Mouse (Mus musculus): ENCODE measurements around the gene Itm2b. TPM values are rescaled to one million over a fixed set of nuclear protein-coding genes. Genes with fewer than 3 reads are reported as not detected.

Gene Itm2b
- polyA plus RNA-seq, 1 experiment from 2014 or later: 883 TPM

DNA sequence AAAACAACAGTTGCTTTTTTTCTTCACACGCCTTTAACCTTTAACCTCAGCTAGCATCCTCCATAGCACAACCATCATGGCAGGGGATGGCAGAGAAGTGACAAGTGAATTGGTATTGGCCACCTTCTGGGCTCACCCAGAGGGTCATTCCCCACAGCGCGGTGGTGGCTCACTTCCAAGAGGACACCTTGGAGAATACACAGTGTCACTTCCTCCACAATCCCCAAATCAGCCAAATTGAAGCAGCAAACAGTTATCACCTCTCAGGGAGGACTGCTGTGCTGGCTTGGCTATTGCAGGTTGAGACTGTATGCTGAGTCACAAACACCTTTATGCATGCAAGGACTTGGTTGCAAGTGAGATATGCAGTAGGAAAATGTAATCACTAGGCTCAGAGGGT is 18.9 kb upstream of the Itm2b start:
- no peaks in the 10 kb centered on the region for H3K9me3 ChIP-seq (ENCODE audit: control insufficient read depth, low read length)

DNA sequence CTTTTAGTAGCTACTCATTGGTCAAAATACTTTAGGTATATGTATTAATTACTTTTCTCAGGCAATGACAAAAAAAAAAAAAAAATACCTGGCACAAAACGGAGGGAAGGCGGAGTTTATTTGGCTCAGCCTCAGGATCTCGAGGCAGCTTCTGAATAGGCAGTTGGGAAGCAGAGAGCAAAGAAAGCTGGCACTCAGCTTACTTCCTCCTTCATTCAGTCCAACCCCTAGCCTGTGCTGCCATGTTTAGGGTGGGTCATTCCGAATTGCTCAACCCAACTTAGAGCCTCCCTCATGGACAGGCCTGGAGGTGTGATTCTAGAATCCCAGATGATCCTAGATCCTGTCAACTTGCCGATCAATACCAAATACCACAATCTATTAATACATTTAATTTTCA is 18.3 kb upstream of the Itm2b start:
- no peak for ATAC-seq (ENCODE audit: insufficient number of reproducible peaks, insufficient read depth, low FRiP score, low read depth)
- H3K9me3 ChIP-seq (ENCODE audit: control insufficient read depth, low read length): no peaks in the 10 kb centered on the region
- H3K27ac ChIP-seq (replicated peaks in 1 of 2; ENCODE audit: control insufficient read depth in 1 of 2, insufficient read depth in 1 of 2, low read depth in 2 of 2, low read length in 2 of 2): no peak overlapping the region
- no peak overlapping the region for H3K4me3 ChIP-seq (ENCODE audit: control insufficient read depth in 1 of 2, insufficient read depth in 1 of 2, low read depth in 1 of 2, low read length in 2 of 2)
- H3K36me3 ChIP-seq (ENCODE audit: control insufficient read depth, insufficient read depth, low read length): no peaks in the 10 kb centered on the region
- peaks cover 11% of the 10 kb centered on the region in 2 experiments for H3K4me1 ChIP-seq (ENCODE audit: control insufficient read depth in 2 of 2, insufficient read depth in 2 of 2, low read length in 2 of 2)
- H3K9ac ChIP-seq (ENCODE audit: low read length): no peak overlapping the region
- WGBS: 72% methylated on average over 5 of the region's 5 CpGs
- no peaks in the 10 kb centered on the region for H3K27me3 ChIP-seq (ENCODE audit: control insufficient read depth, insufficient read depth, low read length)
- H3K4me2 ChIP-seq (ENCODE audit: low read length): no peak overlapping the region

More for the DNA sequence above, 18.9 kb upstream of the Itm2b start:
- no peak overlapping the region for H3K9ac ChIP-seq (ENCODE audit: low read length)
- H3K4me2 ChIP-seq (ENCODE audit: low read length): no peak overlapping the region
- 48% methylated on average over 3 of the region's 3 CpGs for WGBS
- no peaks in the 10 kb centered on the region for H3K36me3 ChIP-seq (ENCODE audit: control insufficient read depth, insufficient read depth, low read length)
- H3K4me3 ChIP-seq (ENCODE audit: control insufficient read depth in 1 of 2, insufficient read depth in 1 of 2, low read depth in 1 of 2, low read length in 2 of 2): no peak overlapping the region
- no peaks in the 10 kb centered on the region for H3K27me3 ChIP-seq (ENCODE audit: control insufficient read depth, insufficient read depth, low read length)
- H3K4me1 ChIP-seq (ENCODE audit: control insufficient read depth in 2 of 2, insufficient read depth in 2 of 2, low read length in 2 of 2): peaks cover 8 to 11% of the 10 kb centered on the region in 2 experiments
- no peak for ATAC-seq (ENCODE audit: insufficient number of reproducible peaks, insufficient read depth, low FRiP score, low read depth)
- H3K27ac ChIP-seq (replicated peaks in 1 of 2; ENCODE audit: control insufficient read depth in 1 of 2, insufficient read depth in 1 of 2, low read depth in 2 of 2, low read length in 2 of 2): no peak overlapping the region

- WGBS: 79% methylated on average over 11 of the region's 11 CpGs
Measured at GRCm38 (mm10) chr14:73402296-73403035, 17.4 kb upstream of the Itm2b start.

DNA sequence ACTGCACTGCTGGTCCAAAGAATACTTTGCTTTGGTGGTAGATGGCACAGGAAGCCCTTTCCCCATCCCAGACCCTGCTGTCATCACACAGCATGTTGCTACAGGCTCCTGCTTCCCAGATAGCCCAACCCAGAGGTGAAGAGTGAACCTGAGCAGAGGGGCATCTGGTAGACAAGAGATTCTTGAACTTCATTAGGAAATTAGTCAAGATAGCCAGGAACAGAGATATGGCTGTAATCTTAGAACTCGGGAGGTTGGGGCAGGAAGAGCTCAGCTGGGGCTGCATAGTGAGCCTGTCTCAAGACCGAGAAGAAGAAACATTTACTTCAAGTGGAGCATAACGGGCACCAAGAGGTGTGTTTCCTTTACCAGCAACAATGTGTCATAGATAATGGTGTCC is 16.3 kb upstream of the Itm2b start:
- peaks cover 14 to 17% of the 10 kb centered on the region in 2 experiments for H3K4me1 ChIP-seq (ENCODE audit: control insufficient read depth in 2 of 2, insufficient read depth in 2 of 2, low read length in 2 of 2)
- 16% methylated on average over 3 of the region's 3 CpGs for whole genome bisulfite sequencing
- H3K9ac ChIP-seq (ENCODE audit: low read length): no peak overlapping the region
- no peak; the same call in 1 of the 2 replicates for ATAC-seq (ENCODE audit: insufficient number of reproducible peaks, insufficient read depth, low FRiP score, low read depth)
- no peaks in the 10 kb centered on the region for H3K9me3 ChIP-seq (ENCODE audit: control insufficient read depth, low read length)
- H3K36me3 ChIP-seq (ENCODE audit: control insufficient read depth, insufficient read depth, low read length): no peaks in the 10 kb centered on the region
- no peak overlapping the region for H3K4me2 ChIP-seq (ENCODE audit: low read length)
- no peaks in the 10 kb centered on the region for H3K27me3 ChIP-seq (ENCODE audit: control insufficient read depth, insufficient read depth, low read length)
- H3K27ac ChIP-seq (replicated peaks in 1 of 2; ENCODE audit: control insufficient read depth in 1 of 2, insufficient read depth in 1 of 2, low read depth in 2 of 2, low read length in 2 of 2): peak overlapping the region in 1 of 2 experiments; percentile 5; a peak in 1 of 4 replicates
- H3K4me3 ChIP-seq (ENCODE audit: control insufficient read depth in 1 of 2, insufficient read depth in 1 of 2, low read depth in 1 of 2, low read length in 2 of 2): no peak overlapping the region

More at GRCm38 (mm10) chr14:73402296-73403035, 17.4 kb upstream of the Itm2b start:
- Histone ChIP-seq H3K9ac (ENCODE audit: low read length) (no peak overlapping the region), H3K27me3 (ENCODE audit: control insufficient read depth, insufficient read depth, low read length) (no peaks in the 10 kb centered on the region), H3K4me1 (ENCODE audit: control insufficient read depth in 2 of 2, insufficient read depth in 2 of 2, low read length in 2 of 2) (peaks cover 14 to 17% of the 10 kb centered on the region in 2 experiments), H3K4me3 (ENCODE audit: control insufficient read depth in 1 of 2, insufficient read depth in 1 of 2, low read depth in 1 of 2, low read length in 2 of 2) (no peak overlapping the region), H3K9me3 (ENCODE audit: control insufficient read depth, low read length) (no peaks in the 10 kb centered on the region), H3K4me2 (ENCODE audit: low read length) (no peak overlapping the region), H3K27ac (replicated peaks in 1 of 2; ENCODE audit: control insufficient read depth in 1 of 2, insufficient read depth in 1 of 2, low read depth in 2 of 2, low read length in 2 of 2) (no peak overlapping the region), H3K36me3 (ENCODE audit: control insufficient read depth, insufficient read depth, low read length) (no peaks in the 10 kb centered on the region)
- no peak for ATAC-seq (ENCODE audit: insufficient number of reproducible peaks, insufficient read depth, low FRiP score, low read depth)

DNA sequence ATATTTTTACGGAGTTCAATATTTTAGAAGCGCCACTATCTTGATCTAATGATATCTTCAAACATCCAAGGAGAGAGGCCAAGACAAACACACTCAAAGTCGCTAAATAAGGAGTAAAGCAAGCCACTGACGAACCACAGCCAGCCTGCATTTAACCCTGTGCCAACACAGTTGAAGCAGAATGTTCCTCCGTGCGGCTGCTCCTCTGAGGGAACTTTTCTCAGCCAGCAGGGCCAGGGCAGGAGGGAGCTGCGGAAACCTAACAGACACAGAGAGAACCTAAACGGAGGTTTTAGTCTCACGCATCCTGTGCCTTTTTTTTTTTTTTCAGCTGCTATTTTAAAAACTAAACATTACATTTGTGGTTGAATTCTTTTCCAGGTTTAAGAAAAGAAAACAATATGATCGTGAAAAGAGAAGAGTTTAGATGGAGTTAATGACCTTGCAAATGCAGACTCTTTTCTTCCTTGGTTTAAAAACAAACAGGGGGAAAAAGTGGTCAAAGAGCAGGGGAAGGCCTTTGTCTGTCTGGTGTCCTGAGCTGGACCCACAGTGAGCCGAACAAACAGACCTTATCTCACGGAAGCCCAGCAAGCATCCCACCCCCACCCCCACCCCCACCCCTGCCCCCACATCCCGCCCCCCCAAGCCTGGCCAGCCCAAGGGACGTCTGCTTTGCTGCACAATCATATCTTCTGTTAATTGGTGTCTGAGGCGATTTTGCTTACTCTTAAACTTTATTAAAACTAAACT is 15.0 kb upstream of the Itm2b start:
- no peak for ATAC-seq (ENCODE audit: insufficient number of reproducible peaks, insufficient read depth, low FRiP score, low read depth)
- WGBS: 25% methylated on average over 15 of the region's 15 CpGs
- Histone ChIP-seq H3K9ac (ENCODE audit: low read length) (peak overlapping the region; percentile 34; the same call in 1 of the 2 replicates), H3K27ac (replicated peaks in 1 of 2; ENCODE audit: control insufficient read depth in 1 of 2, insufficient read depth in 1 of 2, low read depth in 2 of 2, low read length in 2 of 2) (peak overlapping the region; percentile 44 to 70; a peak in 3 of 4 replicates), H3K27me3 (ENCODE audit: control insufficient read depth, insufficient read depth, low read length) (no peaks in the 10 kb centered on the region), H3K36me3 (ENCODE audit: control insufficient read depth, insufficient read depth, low read length) (no peaks in the 10 kb centered on the region), H3K9me3 (ENCODE audit: control insufficient read depth, low read length) (no peaks in the 10 kb centered on the region), H3K4me3 (ENCODE audit: control insufficient read depth in 1 of 2, insufficient read depth in 1 of 2, low read depth in 1 of 2, low read length in 2 of 2) (no peak overlapping the region), H3K4me1 (ENCODE audit: control insufficient read depth in 2 of 2, insufficient read depth in 2 of 2, low read length in 2 of 2) (peaks cover 14 to 17% of the 10 kb centered on the region in 2 experiments), H3K4me2 (ENCODE audit: low read length) (peak overlapping the region; percentile 29; the same call in 1 of the 2 replicates)

- Histone ChIP-seq H3K9me3 (ENCODE audit: control insufficient read depth, low read length) (no peaks in the 10 kb centered on the region), H3K27me3 (ENCODE audit: control insufficient read depth, insufficient read depth, low read length) (no peaks in the 10 kb centered on the region), H3K27ac (replicated peaks in 1 of 2; ENCODE audit: control insufficient read depth in 1 of 2, insufficient read depth in 1 of 2, low read depth in 2 of 2, low read length in 2 of 2) (no peak overlapping the region), H3K4me1 (ENCODE audit: control insufficient read depth in 2 of 2, insufficient read depth in 2 of 2, low read length in 2 of 2) (peaks cover 14 to 17% of the 10 kb centered on the region in 2 experiments), H3K4me2 (ENCODE audit: low read length) (no peak overlapping the region), H3K4me3 (ENCODE audit: control insufficient read depth in 1 of 2, insufficient read depth in 1 of 2, low read depth in 1 of 2, low read length in 2 of 2) (no peak overlapping the region), H3K9ac (ENCODE audit: low read length) (no peak overlapping the region), H3K36me3 (ENCODE audit: control insufficient read depth, insufficient read depth, low read length) (no peaks in the 10 kb centered on the region)
- ATAC-seq (ENCODE audit: insufficient number of reproducible peaks, insufficient read depth, low FRiP score, low read depth): no peak
- WGBS: 48% methylated on average over 8 of the region's 8 CpGs
Measured at GRCm38 (mm10) chr14:73398367-73398996, 13.4 kb upstream of the Itm2b start.

GRCm38 (mm10) chr14:73395750-73396149 is 10.7 kb upstream of the Itm2b start:
- Histone ChIP-seq H3K27ac (replicated peaks in 1 of 2; ENCODE audit: control insufficient read depth in 1 of 2, insufficient read depth in 1 of 2, low read depth in 2 of 2, low read length in 2 of 2) (no peak overlapping the region), H3K4me2 (ENCODE audit: low read length) (no peak overlapping the region), H3K9ac (ENCODE audit: low read length) (no peak overlapping the region), H3K27me3 (ENCODE audit: control insufficient read depth, insufficient read depth, low read length) (no peaks in the 10 kb centered on the region), H3K9me3 (ENCODE audit: control insufficient read depth, low read length) (no peaks in the 10 kb centered on the region), H3K36me3 (ENCODE audit: control insufficient read depth, insufficient read depth, low read length) (no peaks in the 10 kb centered on the region), H3K4me3 (ENCODE audit: control insufficient read depth in 1 of 2, insufficient read depth in 1 of 2, low read depth in 1 of 2, low read length in 2 of 2) (no peak overlapping the region), H3K4me1 (ENCODE audit: control insufficient read depth in 2 of 2, insufficient read depth in 2 of 2, low read length in 2 of 2) (peaks cover 7 to 8% of the 10 kb centered on the region in 2 experiments)
- ATAC-seq (ENCODE audit: insufficient number of reproducible peaks, insufficient read depth, low FRiP score, low read depth): no peak
- WGBS: 56% methylated on average over 5 of the region's 5 CpGs
